In the genomic region with DNA sequence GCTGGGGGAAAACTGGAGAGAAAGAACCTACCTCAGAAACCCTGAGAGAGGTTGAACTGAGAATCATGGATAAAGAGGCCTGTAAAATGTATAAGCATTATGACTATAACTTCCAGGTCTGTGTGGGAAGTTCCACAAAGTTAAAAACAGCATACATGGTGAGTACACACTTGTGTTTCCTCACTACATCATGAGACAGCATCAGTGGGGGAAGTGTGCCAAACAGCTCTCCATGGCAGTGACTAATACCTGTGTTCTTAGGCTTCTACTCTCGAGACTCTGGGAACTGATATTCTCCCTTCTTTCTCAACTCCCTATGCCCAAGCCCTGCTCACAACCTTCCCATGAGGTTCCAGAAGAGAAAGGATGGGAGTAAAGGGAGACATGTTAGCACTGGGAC, we compare ENCODE assay signal across 34 mouse cellular contexts. TPM values are rescaled to one million over a fixed set of nuclear protein-coding genes. Genes with fewer than 3 reads are reported as not detected.
DNase-seq lines count a peak whose midpoint lies in the region; TF ChIP-seq lines count a peak whose summit lies in the region.
"Had no signal": no experiment of that assay in that cellular context is flagged by ENCODE, and none has a peak within 500 bp of the region (broad histone marks: within the 10 kb centered on the region; RNA-seq: fewer than 3 reads in every experiment).

No protein-coding gene starts in this region.

- H3K4me3 ChIP-seq in CH12.LX (replicated peaks in 1 of 3; ENCODE audit: low read depth in 2 of 3, low read length in 2 of 3, poor library complexity in 1 of 3) = no peak overlapping the region
- H3K4me3 ChIP-seq: embryonic facial prominence, embryonic 15.5 days; erythroblast, embryonic 14.5 days; forebrain, embryonic 15.5 days; heart, embryonic 12.5 days; hindbrain, embryonic 12.5 days had no signal

- TF ChIP-seq RAD21 in CH12.LX (IDR thresholded peaks at IDR 0.05; ENCODE audit: low read depth, low read length) = no peak

- H3K9me3 ChIP-seq in CH12.LX (replicated peaks; ENCODE audit: low read length) = no peaks in the 10 kb centered on the region
- H3K9me3 ChIP-seq: embryonic facial prominence, embryonic 15.5 days; forebrain, embryonic 15.5 days; heart, embryonic 12.5 days; hindbrain, embryonic 12.5 days had no signal

- TF ChIP-seq EP300 in CH12.LX (IDR thresholded peaks at IDR 0.05; ENCODE audit: low read length) = no peak

- in situ Hi-C loops in CH12.LX (cut with MboI; ENCODE audit: low pct_ligation_motif_present, low pct_unique_long_range_greater_than_20kb, low sequenced_read_pairs) = no loop called here

- peaks cover 14 to 26% of the 10 kb centered on the region in 2 experiments for H3K4me1 ChIP-seq in CH12.LX (ENCODE audit: control insufficient read depth in 1 of 2, insufficient read depth in 2 of 2)
- H3K4me1 ChIP-seq: embryonic facial prominence, embryonic 15.5 days; forebrain, embryonic 15.5 days; heart, embryonic 12.5 days; hindbrain, embryonic 12.5 days had no signal

- no peak for TF ChIP-seq POLR2A in CH12.LX (IDR thresholded peaks at IDR 0.05; ENCODE audit: low read depth, low read length)

- dilution Hi-C loops in CH12.LX (cut with MboI; ENCODE audit: extremely low pct_ligation_motif_present, extremely low pct_unique_long_range_greater_than_20kb, low sequenced_read_pairs) = no loop called here

- H3K27ac ChIP-seq in CH12.LX (ENCODE audit: insufficient read depth, low read depth) = no peak overlapping the region
- H3K27ac ChIP-seq: embryonic facial prominence, embryonic 15.5 days; forebrain, embryonic 15.5 days; hindbrain, embryonic 12.5 days; hindbrain, postnatal 0 days had no signal

- peak; percentile 25 for DNase-seq in heart, adult 11 months
- DNase-seq in heart, postnatal 10 days = no peak
- DNase-seq in 3T3-L1 (ENCODE audit: low read depth, low spot score) (peak; percentile 10), CH12.LX (ENCODE audit: extremely low read depth) (no peak)
- DNase-seq in right cerebral cortex, adult 2 months (ENCODE audit: low spot score in 2 of 2) = peak; percentile 4 to 11
- no peak for DNase-seq in cerebellum, adult 9-11 months
- no peak for DNase-seq in thymus, adult 18-20 months
- DNase-seq in urinary bladder, postnatal 4 days (ENCODE audit: low spot score in 2 of 2) = no peak
- DNase-seq: adrenal gland, postnatal 25 days; B cell, adult 2 months; cerebellum, adult 2 months; cerebellum, postnatal 14 days; embryo, embryonic 11 days; gastrocnemius, postnatal 10 days; heart, postnatal 4 days; kidney, adult 11 months had no signal

- peak overlapping the region; percentile 24; the same call in 1 of the 2 replicates for H3K9ac ChIP-seq in CH12.LX (ENCODE audit: insufficient read depth, low read depth)
- H3K9ac ChIP-seq: embryonic facial prominence, embryonic 15.5 days; forebrain, embryonic 15.5 days; heart, embryonic 12.5 days; hindbrain, embryonic 12.5 days had no signal

- intact Hi-C loops in heart, postnatal 10 days (cut with DNase I) = no loop called here

- H3K36me3 ChIP-seq in CH12.LX (replicated peaks in 1 of 2; ENCODE audit: control insufficient read depth in 1 of 2, insufficient read depth in 1 of 2, low read length in 1 of 2) = no peaks in the 10 kb centered on the region
- H3K36me3 ChIP-seq: embryonic facial prominence, embryonic 15.5 days; forebrain, embryonic 15.5 days; heart, embryonic 12.5 days; hindbrain, embryonic 12.5 days had no signal

- no peak for TF ChIP-seq CTCF in CH12.LX (conservative IDR thresholded peaks at IDR 0.05 in 1 of 2, IDR thresholded peaks at IDR 0.05 in 1 of 2; ENCODE audit: low read depth in 2 of 2, low read length in 2 of 2)

- H3K79me2 ChIP-seq in CH12.LX (replicated peaks; ENCODE audit: control insufficient read depth, extremely low read depth, insufficient read depth, poor library complexity, severe bottlenecking) = no peaks in the 10 kb centered on the region

- no peaks in the 10 kb centered on the region for H3K27me3 ChIP-seq in CH12.LX (replicated peaks)
- H3K27me3 ChIP-seq: embryonic facial prominence, embryonic 15.5 days; forebrain, embryonic 15.5 days; heart, embryonic 12.5 days; hindbrain, embryonic 12.5 days had no signal

- H3K4me2 ChIP-seq in CH12.LX (ENCODE audit: insufficient read depth, low read depth, poor library complexity, severe bottlenecking) = no peak overlapping the region
- H3K4me2 ChIP-seq: embryonic facial prominence, embryonic 15.5 days; forebrain, embryonic 15.5 days; heart, embryonic 12.5 days; hindbrain, embryonic 12.5 days had no signal

TF ChIP-seq in CH12.LX, 34 proteins besides CTCF, POLR2A, EP300 and RAD21:
- TF ChIP-seq MAX (IDR thresholded peaks at IDR 0.05; ENCODE audit: low read length) (no peak), MEF2A (IDR thresholded peaks at IDR 0.05; ENCODE audit: borderline replicate concordance, low read depth, low read length) (no peak), PAX5 (IDR thresholded peaks at IDR 0.05; ENCODE audit: low read length) (no peak), NRF1 (IDR thresholded peaks at IDR 0.05; ENCODE audit: low read depth, low read length) (no peak), SMC3 (IDR thresholded peaks at IDR 0.05; ENCODE audit: low read depth, low read length) (no peak), HCFC1 (IDR thresholded peaks at IDR 0.05; ENCODE audit: low read depth, low read length) (no peak), IRF4 (IDR thresholded peaks at IDR 0.05; ENCODE audit: low read depth, low read length) (no peak), TCF12 (IDR thresholded peaks at IDR 0.05; ENCODE audit: low read depth, low read length) (no peak), ZC3H11A (IDR thresholded peaks at IDR 0.05; ENCODE audit: low read depth, low read length) (no peak), KAT2A (IDR thresholded peaks at IDR 0.05; ENCODE audit: insufficient replicate concordance, low read length) (no peak), E2F4 (IDR thresholded peaks at IDR 0.05; ENCODE audit: insufficient replicate concordance, low read depth, low read length) (no peak)

RNA-seq across cellular contexts. Expression of a gene that starts 1.7 kb away (rescaled TPM):
- total RNA-seq in heart, postnatal 10 days (2021) = not detected
- total RNA-seq in CH12.LX (2012; rRNA removed) (0.17 TPM in 1 of 2 replicates, not detected in the other), CH12.LX (2014; rRNA removed) (0.66 and 1.0 TPM in 2 replicates)
- polyA plus RNA-seq in CH12.LX (2012; ENCODE audit: insufficient read length, low read depth) = 0.39 and 0.41 TPM in 2 replicates
- total RNA-seq: adrenal gland, adult 18-20 months; adrenal gland, postnatal 25 days; common myeloid progenitor, adult 5-6 weeks; gastrocnemius, postnatal 10 days; heart, adult 8-10 months; heart, postnatal 4 days; hindbrain, postnatal 0 days; MEL had no signal
- polyA plus RNA-seq: activated CD4-positive, CD25-positive, alpha-beta regulatory T cell, adult 4 months; CD4-positive, CD25-positive, alpha-beta regulatory T cell, adult 4 months; cerebellum, adult 2 months; embryonic facial prominence, embryonic 11.5 days; erythroblast, embryonic 14.5 days; forebrain, embryonic 11.5 days; forebrain, embryonic 15.5 days; gonadal fat pad, adult 2 months; heart, embryonic 12.5 days; heart, embryonic 16.5 days; hindbrain, embryonic 12.5 days; hindbrain, postnatal 0 days; Patski had no signal

RNA-seq across cellular contexts. Expression of a gene that starts 10.8 kb away (rescaled TPM):
- total RNA-seq in heart, postnatal 10 days (2021) = not detected
- total RNA-seq in CH12.LX (2012; rRNA removed) = 0.17 and 0.25 TPM in 2 replicates
- total RNA-seq in CH12.LX (2014; rRNA removed) = 0.22 and 0.28 TPM in 2 replicates
- polyA plus RNA-seq in CH12.LX (2012; ENCODE audit: insufficient read length, low read depth) = 0.29 TPM in 1 of 2 replicates, not detected in the other
- total RNA-seq: adrenal gland, adult 18-20 months; adrenal gland, postnatal 25 days; common myeloid progenitor, adult 5-6 weeks; gastrocnemius, postnatal 10 days; heart, adult 8-10 months; heart, postnatal 4 days; hindbrain, postnatal 0 days had no signal
- polyA plus RNA-seq: activated CD4-positive, CD25-positive, alpha-beta regulatory T cell, adult 4 months; CD4-positive, CD25-positive, alpha-beta regulatory T cell, adult 4 months; cerebellum, adult 2 months; embryonic facial prominence, embryonic 11.5 days; embryonic facial prominence, embryonic 15.5 days; erythroblast, embryonic 14.5 days; forebrain, embryonic 11.5 days; forebrain, embryonic 15.5 days; gonadal fat pad, adult 2 months; heart, embryonic 12.5 days; heart, embryonic 16.5 days; hindbrain, embryonic 12.5 days; hindbrain, postnatal 0 days; intestine, embryonic 14.5 days; Patski had no signal

RNA-seq across cellular contexts. Expression of a gene that starts 22.4 kb away (rescaled TPM):
- total RNA-seq in heart, postnatal 10 days (2021) = under 1 TPM; 0.50 to 0.67 TPM
- total RNA-seq in CH12.LX (2012; rRNA removed) (0.13 TPM in 1 of 2 replicates, not detected in the other), CH12.LX (2014; rRNA removed) (not detected in 2 replicates)
- not detected in 2 replicates for polyA plus RNA-seq in CH12.LX (2012; ENCODE audit: insufficient read length, low read depth)
- total RNA-seq: adrenal gland, adult 18-20 months; adrenal gland, postnatal 25 days; common myeloid progenitor, adult 5-6 weeks; gastrocnemius, postnatal 10 days; heart, adult 8-10 months; hindbrain, postnatal 0 days had no signal
- polyA plus RNA-seq: activated CD4-positive, CD25-positive, alpha-beta regulatory T cell, adult 4 months; CD4-positive, CD25-positive, alpha-beta regulatory T cell, adult 4 months; cerebellum, adult 2 months; embryonic facial prominence, embryonic 11.5 days; erythroblast, embryonic 14.5 days; forebrain, embryonic 11.5 days; forebrain, embryonic 15.5 days; gonadal fat pad, adult 2 months; heart, embryonic 12.5 days; heart, embryonic 16.5 days; hindbrain, embryonic 12.5 days; hindbrain, postnatal 0 days; Patski had no signal

RNA-seq across cellular contexts. Expression of a gene that starts 42.7 kb away (rescaled TPM):
- 1 to 10 TPM; 4.2 to 4.3 TPM for total RNA-seq in heart, postnatal 10 days (2021)
- total RNA-seq in CH12.LX (2012; rRNA removed) = not detected in 2 replicates
- total RNA-seq in CH12.LX (2014; rRNA removed) = not detected in 2 replicates
- polyA plus RNA-seq in CH12.LX (2012; ENCODE audit: insufficient read length, low read depth) = not detected in 2 replicates
- total RNA-seq: common myeloid progenitor, adult 5-6 weeks; hindbrain, postnatal 0 days; MEL had no signal
- polyA plus RNA-seq: activated CD4-positive, CD25-positive, alpha-beta regulatory T cell, adult 4 months; CD4-positive, CD25-positive, alpha-beta regulatory T cell, adult 4 months; cerebellum, adult 2 months; embryonic facial prominence, embryonic 11.5 days; erythroblast, embryonic 14.5 days; forebrain, embryonic 11.5 days; forebrain, embryonic 15.5 days; hindbrain, embryonic 12.5 days; Patski had no signal

Comparison
In these comparisons a context has a peak if more than half of its experiments do, and no peak if none do; other contexts are left out.
1. DNase-seq: peak in heart, adult 11 months (single experiment), 3T3-L1 (single experiment) and right cerebral cortex, adult 2 months (2 of 2); none in heart, postnatal 10 days (0 of 2), CH12.LX (single experiment), cerebellum, adult 9-11 months (single experiment), thymus, adult 18-20 months (0 of 2) and urinary bladder, postnatal 4 days (0 of 2).